Mouse (Mus musculus) bone marrow macrophage, adult 2 months (primary cell): ENCODE results near the gene Fgf12.

Experiments used
- CTCF ChIP-seq: IDR thresholded peaks from 2 replicates; pipeline ENCODE4 v1.5.1; 2012; ENCODE audit warnings: low read depth, mild to moderate bottlenecking, low read length, moderate library complexity
- POLR2A ChIP-seq: IDR thresholded peaks from 2 replicates; pipeline ENCODE4 v1.6.1; 2012; ENCODE audit warnings: mild to moderate bottlenecking, low read depth, low read length, borderline replicate concordance

- TF ChIP-seq CTCF (no peak), POLR2A (no peak)
Observed at GRCm38 (mm10) chr16:28572212-28572611, 180.7 kb downstream of the Fgf12 start.
